Mouse (Mus musculus) B cell, adult 62 days (primary cell): ENCODE results near the gene Bmp2k. TPM values are rescaled to one million over a fixed set of nuclear protein-coding genes. Genes with fewer than 3 reads are reported as not detected.

ENCODE experiments used
- total RNA-seq: library from RNA; stranded (reverse); gene quantifications from 4 replicates; pipeline ENCODE4 v1.2.4, GENCODE M21; 2023

The Bmp2k gene
- total RNA-seq = 120 to 133 TPM (median 126 TPM) in 4 replicates

DNA sequence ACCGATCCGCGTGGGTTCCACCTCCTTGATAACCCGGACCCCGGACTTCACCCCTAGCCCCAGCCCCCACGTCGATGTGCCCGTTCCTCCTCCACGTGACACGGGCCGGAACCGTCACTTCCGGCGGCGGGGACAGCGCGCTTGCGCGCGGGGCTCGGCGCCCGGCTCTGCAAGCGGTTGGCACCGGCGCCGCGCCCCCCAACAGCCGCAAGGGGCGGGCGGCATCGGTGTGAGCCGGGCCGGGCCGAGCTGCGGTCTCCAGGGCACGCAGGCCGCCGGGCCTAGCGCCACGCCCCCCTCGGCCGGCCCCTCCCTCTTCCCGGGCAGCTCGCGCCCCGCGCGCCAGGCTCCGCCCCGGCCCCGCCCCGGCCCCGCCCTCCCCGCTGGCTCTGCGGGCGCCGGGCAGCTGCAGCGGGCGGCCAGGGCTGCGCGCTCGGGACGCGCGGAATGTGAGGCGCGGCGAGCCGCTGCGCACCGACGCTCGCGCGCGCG is at the start of gene Bmp2k:
Bmp2k (plus strand) TSS at position 380 of the 492 bp plus-strand sequence.

GRCm38 (mm10) chr5:97111207-97111910 is 113.9 kb downstream of the Bmp2k start, which contains the start of gene Paqr3:
Gene Paqr3, minus strand, starts transcription at chr5:97111596.

Other genes with a start within 250 kb of the Bmp2k start
- gene Anxa3, start 204.3 kb upstream of the Bmp2k start, total RNA-seq = not detected in 4 replicates
- 10.2 to 14.2 TPM (median 13.1 TPM) in 4 replicates for gene Paqr3, start 113.9 kb downstream of the Bmp2k start, total RNA-seq